Mouse (Mus musculus) frontal cortex, postnatal 36 days (tissue): Measurements from ENCODE around the gene Itsn2.
"Not testable (repeated sequence)": the region's sequence is repeated elsewhere in the genome, so short reads cannot be mapped to it uniquely, and the experiment has no call there.

Experiments used
- DNase-seq, 2 experiments: peaks; one replicate each; pipeline ENCODE4 v3.0.0; 2022; ENCODE audit warnings: low spot score in 2 of 2

Itsn2 gene

GRCm38 (mm10) chr12:4592541-4593165, at the start of gene Itsn2, which contains the start of gene Gm3625:
Itsn2 (plus strand) TSS chr12:4592638.
Gm3625 (minus strand) TSS chr12:4592927.
- peak; percentile 66 to 74 for DNase-seq

DNA sequence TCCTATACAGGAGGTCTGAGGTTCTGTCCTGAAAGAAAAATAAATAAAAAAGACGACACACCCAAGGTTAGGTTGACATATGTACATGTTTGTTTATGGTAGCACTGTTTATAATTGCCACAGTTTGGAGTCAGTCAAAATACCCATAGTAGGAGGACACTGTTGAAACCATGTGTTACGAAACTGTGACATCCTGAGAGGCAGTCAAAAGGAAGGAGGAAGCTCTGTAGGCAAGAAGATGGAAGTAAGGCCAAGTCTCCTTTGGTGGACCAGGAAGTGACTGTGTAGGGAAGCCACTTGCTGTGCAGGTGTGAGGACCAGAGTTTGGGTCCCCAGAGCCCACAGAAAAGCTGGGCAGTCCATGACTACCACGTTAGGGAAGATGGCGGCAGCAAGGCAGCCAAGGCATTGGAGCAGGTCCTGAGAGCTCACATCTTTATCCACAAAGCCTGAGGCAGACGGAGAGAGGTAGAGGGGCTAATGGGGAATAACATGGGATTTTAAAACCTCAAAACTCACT, 48.0 kb upstream of the Itsn2 start:
- DNase-seq = no peak

DNA sequence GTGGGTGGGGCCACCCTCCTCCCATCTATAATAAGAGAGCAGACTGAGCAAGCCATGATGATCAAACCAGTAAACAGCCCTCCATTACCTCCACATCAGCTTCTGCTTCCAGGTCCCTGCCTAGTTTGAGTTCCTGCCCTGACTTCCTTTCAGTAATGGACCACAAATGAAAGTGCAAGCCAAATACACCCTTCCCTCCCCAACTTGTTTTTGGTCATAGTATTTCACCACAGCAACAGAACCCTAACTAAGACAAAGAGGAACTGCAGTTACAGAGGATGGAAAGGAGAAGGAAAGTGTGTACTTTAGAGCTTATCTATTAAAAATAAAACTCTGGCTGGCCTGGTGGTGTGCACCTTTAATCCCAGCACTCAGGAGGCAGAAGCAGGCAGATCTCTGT, 47.0 kb upstream of the Itsn2 start:
- DNase-seq = no peak

DNA sequence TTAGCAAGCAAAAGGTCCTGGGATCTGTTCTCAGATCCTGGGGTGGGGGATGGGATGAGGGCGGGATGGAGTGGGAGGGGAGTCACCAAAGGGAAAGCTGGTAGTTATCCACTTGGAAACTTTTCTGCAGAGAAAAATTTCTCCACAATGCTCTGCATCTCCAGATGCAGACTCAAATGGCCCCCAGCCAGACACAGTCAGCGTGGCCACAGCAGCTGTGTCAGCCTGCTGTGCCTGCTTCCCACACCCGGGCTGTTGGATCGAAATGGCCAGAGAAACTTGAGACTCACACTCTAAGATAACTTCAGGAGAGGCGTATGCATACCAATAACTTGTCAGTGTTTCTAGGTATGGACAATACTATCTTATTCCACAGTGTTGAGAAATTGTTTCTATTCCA, 45.9 kb upstream of the Itsn2 start:
- DNase-seq = no peak

DNA sequence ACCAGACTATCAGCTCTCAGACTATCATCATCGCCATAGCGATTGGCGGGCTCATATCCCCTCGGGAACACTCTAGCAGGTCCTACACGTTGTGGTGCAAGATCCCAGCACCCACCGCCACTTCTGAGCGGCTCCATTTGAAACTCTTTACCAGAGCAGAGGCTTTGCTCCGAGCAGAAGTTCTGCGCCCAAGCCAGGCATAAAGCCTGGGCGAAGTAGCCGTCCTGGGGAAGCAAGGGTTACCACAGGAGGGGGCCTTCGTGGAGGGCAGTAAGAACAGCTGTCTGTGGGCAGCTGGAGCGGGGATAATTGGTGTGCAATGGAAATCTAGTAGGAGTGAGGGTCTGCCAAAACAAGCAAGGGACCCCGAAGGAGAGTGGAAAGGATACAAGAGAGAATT, 44.9 kb upstream of the Itsn2 start:
- DNase-seq = no peak

GRCm38 (mm10) chr12:4548053-4549013, 44.1 kb upstream of the Itsn2 start:
- peak; percentile 73 to 84 for DNase-seq

DNA sequence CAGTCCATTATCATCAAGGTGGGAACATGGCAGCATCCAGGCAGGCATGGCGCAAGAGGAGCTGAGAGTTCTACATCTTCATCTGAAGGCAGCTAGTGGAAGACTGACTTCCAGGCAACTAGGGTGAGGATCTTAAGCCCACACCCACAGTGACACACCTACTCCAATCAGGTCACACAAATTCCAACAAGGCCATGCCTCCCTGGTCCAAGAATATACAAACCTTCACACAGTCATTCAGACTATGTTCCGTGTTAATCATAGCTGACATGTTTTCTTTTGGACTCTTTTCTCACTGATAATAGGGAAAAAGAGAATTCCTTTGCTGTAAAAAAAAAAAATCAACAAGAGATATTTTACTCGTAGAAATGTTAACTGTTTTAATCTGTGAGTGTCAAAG, 38.7 kb upstream of the Itsn2 start:
- DNase-seq = not testable (repeated sequence)

GRCm38 (mm10) chr12:4555451-4555850, 37.0 kb upstream of the Itsn2 start:
- no peak for DNase-seq

DNA sequence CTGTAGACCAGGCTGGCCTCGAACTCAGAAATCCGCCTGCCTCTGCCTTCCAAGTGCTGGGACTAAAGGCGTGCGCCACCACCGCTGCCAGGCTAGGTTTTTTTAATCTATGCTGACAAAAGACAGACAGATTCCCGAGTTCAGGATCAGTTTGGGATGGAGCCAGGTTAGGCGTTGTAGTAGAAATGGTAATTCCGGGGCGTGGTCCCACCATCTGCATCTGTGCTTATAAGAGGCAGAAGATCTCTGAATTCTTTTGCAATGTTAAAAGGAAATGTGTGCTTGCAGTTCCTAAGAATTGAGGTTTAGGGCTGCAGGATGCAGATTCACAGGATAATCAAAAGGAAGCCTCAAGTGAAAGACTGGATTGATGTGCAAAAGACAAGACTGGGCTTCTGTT, 35.5 kb upstream of the Itsn2 start:
- no peak for DNase-seq

- DNase-seq = no peak
Measured at GRCm38 (mm10) chr12:4557436-4557835, 35.0 kb upstream of the Itsn2 start.

DNA sequence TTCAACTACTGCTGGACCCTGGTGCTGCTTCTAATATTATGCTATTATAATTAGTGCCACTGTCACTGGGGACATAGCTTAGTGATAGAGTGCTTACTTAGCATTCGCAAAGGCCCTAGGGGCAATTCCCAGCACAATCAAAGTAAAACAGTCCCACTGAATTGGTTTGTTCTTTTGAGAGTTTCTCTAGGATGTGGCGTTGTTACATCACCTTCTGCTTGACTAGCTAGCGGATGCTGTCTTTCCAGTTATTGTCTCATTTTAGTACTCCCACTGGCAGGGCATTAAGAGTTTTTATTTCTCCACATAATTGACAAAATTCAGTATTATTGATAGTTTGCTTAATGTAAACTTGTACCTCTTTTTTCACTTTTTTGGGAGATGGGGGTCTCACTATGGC, 34.4 kb upstream of the Itsn2 start:
- no peak for DNase-seq

- DNase-seq = no peak
Measured at GRCm38 (mm10) chr12:4558475-4559279, 33.8 kb upstream of the Itsn2 start.

DNA sequence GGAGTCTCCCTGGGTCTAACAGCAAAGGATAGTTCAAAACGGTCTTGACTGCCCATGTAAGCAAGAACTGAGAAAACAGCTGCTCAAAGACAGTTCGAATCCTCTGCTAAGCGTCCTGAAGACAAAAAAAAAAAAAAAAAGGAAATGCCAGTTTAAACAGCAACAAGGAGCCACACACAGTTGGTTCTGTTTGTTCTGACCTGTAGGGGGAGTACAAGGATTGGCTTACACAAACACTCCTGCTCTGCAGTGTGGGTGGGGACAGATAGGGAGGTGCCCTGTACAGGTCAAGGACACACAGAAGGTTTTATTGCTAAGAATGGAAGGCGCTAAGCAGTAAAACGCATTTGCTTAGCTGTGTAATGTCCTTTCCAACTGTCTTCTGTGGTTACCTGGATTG, 20.6 kb upstream of the Itsn2 start:
- no peak for DNase-seq

GRCm38 (mm10) chr12:4574065-4574464, 18.4 kb upstream of the Itsn2 start:
- DNase-seq = no peak

- DNase-seq = no peak
Measured at GRCm38 (mm10) chr12:4582326-4582725, 10.1 kb upstream of the Itsn2 start.

GRCm38 (mm10) chr12:4587846-4588245, 4.6 kb upstream of the Itsn2 start:
- no peak for DNase-seq

DNA sequence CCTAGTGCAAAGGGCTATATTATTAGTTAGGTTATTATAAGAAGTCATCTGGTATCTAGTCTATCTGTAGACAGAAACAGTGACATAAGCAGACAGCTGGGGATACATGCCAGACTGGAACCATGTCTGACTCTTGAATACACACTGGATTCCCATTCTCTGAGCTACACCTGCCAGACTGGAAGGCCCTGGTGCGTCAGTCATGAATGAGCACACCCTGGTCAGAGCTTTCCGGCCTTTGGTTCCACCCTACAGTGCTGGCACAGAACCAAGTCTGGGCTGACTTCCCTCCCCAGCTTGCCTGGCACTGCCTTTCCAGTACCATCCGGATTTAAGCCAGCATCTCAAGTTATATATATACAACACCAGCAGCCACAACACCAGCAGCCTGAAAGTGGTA, 3.8 kb upstream of the Itsn2 start:
- no peak for DNase-seq

DNA sequence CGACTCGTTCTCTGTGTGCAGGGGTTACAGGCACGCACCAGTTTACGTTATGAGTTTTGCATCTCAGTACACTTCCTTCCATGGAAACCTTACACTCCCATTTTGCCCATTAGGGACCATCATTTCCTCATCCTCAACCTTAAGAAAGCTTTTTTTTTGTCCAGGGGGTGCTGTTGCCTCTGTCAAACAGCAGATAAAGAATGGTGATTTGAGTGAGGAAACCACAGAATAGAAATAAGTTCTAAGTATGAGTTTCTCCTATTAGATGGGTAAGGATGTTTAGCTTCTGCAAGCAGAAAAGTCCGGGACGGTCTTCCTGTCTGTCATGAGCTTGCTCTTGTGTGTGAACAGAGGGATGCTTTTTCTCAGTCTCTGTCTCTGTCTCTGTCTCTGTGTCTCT, 413 bp upstream of the Itsn2 start:
- DNase-seq = no peak

- DNase-seq = peak; percentile 49 to 68
Measured at GRCm38 (mm10) chr12:4593166-4593929, 910 bp downstream of the Itsn2 start.

DNA sequence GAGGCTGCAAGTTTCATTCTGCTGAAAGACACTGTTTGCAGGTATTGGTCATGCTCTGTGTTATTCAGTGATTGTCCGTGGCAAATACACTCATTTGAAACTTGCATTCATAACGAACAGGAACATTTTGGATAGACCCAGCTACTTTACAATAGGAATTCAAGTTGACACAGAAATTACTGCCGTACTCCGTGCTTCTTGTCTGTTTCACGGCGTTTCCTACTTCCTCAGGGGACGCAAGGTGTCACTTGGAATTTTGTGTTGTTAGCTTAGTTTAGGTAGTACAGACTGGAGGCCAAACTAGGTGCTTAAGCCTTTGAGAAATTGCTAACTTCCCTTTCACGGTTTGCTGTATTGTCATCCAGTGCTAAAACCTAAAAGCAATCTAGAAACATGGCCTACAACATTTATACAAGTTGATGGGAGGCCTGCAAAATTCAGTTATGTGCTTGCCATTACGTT, 1.5 kb downstream of the Itsn2 start:
- no peak for DNase-seq

DNA sequence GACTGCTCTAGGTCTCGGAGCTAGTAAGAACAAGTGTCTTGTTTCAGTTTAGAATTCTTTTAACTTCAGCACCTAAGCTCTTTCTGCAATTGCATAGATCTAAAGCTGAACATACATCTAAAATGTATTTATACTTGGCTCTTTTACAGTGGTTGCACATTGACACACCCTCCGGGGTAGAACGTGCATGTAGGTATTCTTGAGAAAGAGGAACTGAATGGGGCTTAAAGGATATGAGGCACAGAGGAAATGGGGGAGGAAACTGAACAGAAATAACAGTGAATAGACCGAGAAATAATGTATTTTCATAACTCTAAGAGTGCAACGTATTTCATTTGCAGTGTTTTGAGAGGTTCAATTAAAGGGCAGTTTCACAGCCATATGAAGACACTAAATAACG, 2.6 kb downstream of the Itsn2 start:
- DNase-seq = no peak
